Mouse (Mus musculus) heart, embryonic 12.5 days (tissue): ENCODE results near the gene Syt2. TPM values are rescaled to one million over a fixed set of nuclear protein-coding genes. Genes with fewer than 3 reads are reported as not detected.

Experiments
- ATAC-seq: fragments of 200-750 bp; cut with Nextera tagmentation; 2 replicates; pipeline ENCODE4 v1.8.0; 2017; ENCODE audit warnings: moderate TSS enrichment, moderate library complexity; ENCODE audit not compliant: insufficient number of reproducible peaks, low FRiP score
- H3K27ac ChIP-seq: fragments of 300-500 bp; sonication (generic); 2 replicates; pipeline ENCODE4 v1.5.1; 2016; ENCODE audit warnings: mild to moderate bottlenecking, moderate library complexity; ENCODE audit not compliant: poor library complexity, severe bottlenecking
- H3K27me3 ChIP-seq: fragments of 300-500 bp; sonication (generic); replicated peaks from 2 replicates; pipeline ENCODE4 v1.6.1; 2016; ENCODE audit warnings: mild to moderate bottlenecking, moderate library complexity
- H3K36me3 ChIP-seq: fragments of 300-500 bp; sonication (generic); 2 replicates; pipeline ENCODE4 v1.6.1; 2016; ENCODE audit warnings: mild to moderate bottlenecking, moderate library complexity
- H3K4me1 ChIP-seq: fragments of 300-500 bp; sonication (generic); replicated peaks from 2 replicates; pipeline ENCODE4 v1.6.1; 2016; ENCODE audit warnings: mild to moderate bottlenecking
- H3K4me2 ChIP-seq: fragments of 300-500 bp; sonication (generic); 2 replicates; pipeline ENCODE4 v1.6.1; 2016; ENCODE audit warnings: mild to moderate bottlenecking, moderate library complexity
- H3K4me3 ChIP-seq: fragments of 300-500 bp; sonication (generic); 2 replicates; pipeline ENCODE4 v1.5.1; 2016; ENCODE audit warnings: mild to moderate bottlenecking
- H3K9ac ChIP-seq: fragments of 300-500 bp; sonication (generic); 2 replicates; pipeline ENCODE4 v1.6.1; 2016; ENCODE audit warnings: mild to moderate bottlenecking, moderate library complexity
- H3K9me3 ChIP-seq: fragments of 300-500 bp; sonication (generic); replicated peaks from 2 replicates; pipeline ENCODE4 v1.6.1; 2016; ENCODE audit warnings: mild to moderate bottlenecking, moderate library complexity
- WGBS: fragments of 180-500 bp; shearing (Covaris S2); methylation state at CpG from one replicate; pipeline ENCODE4 v1.1.7; 2016; 5-methylcytosine and 5-hydroxymethylcytosine counted together
- polyA plus RNA-seq: library from polyadenylated mRNA; unstranded; fragments of >200 nt; fragmentation: Nextera tagmentation; extraction: Ambion mirVana; gene quantifications from 2 replicates; pipeline ENCODE4 v1.2.1, GENCODE M21; 2016

Gene Syt2
- polyA plus RNA-seq, 1 experiment from 2014 or later: 0.23 TPM

GRCm38 (mm10) chr1:134650816-134651215 lies 4.3 kb downstream of the Syt2 start:
- WGBS: 78% methylated on average over 5 of the region's 5 CpGs
- ATAC-seq: no peak
- no peaks in the 10 kb centered on the region for H3K9me3 ChIP-seq
- no peak overlapping the region for H3K27ac ChIP-seq
- peaks cover 23% of the 10 kb centered on the region for H3K4me1 ChIP-seq
- H3K27me3 ChIP-seq: peaks cover 63% of the 10 kb centered on the region
- no peak overlapping the region for H3K4me3 ChIP-seq
- H3K36me3 ChIP-seq: no peaks in the 10 kb centered on the region
- no peak overlapping the region for H3K4me2 ChIP-seq
- H3K9ac ChIP-seq: no peak overlapping the region

- H3K4me3 ChIP-seq: no peak overlapping the region
- no peak overlapping the region for H3K4me2 ChIP-seq
- H3K9ac ChIP-seq: 0 out of 2 replicates have a peak overlapping the region, but pooled peaks have one; percentile 25
- H3K4me1 ChIP-seq: peaks cover 18% of the 10 kb centered on the region
- ATAC-seq: 0 out of 2 replicates have a peak, but pooled peaks have one; percentile 50
- H3K27me3 ChIP-seq: peaks cover 57% of the 10 kb centered on the region
- no peak overlapping the region for H3K27ac ChIP-seq
- H3K9me3 ChIP-seq: no peaks in the 10 kb centered on the region
- 58% methylated on average over 13 of the region's 13 CpGs for WGBS
- no peaks in the 10 kb centered on the region for H3K36me3 ChIP-seq
These were observed 4.9 kb downstream of the Syt2 start for GRCm38 (mm10) chr1:134651268-134651850.

DNA sequence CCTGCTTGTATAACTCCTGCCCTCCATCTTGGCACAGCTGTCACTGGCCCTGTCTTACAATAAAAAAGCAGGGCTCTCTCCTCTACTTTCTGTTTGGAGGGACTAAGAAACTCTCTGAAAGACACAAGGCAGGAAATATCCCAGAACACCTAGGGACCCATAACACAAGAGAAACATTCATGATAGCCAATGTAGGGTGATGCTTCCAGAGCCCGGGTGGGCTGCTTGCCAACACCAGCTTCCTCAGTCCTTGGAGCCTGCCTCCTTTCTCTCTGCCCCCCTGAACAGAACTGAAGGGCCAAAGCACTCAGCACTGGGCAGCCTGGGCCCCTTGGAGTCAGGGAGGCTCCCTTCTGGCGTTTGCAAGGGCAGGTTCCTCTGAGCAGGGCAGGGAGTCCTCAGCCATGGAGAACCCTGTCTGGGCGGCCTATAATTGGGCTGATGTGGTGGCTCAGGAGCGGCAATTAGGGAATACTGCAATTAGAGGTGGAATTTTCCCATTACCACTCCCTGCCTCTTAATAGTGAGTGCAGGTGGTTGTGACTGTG lies 5.4 kb downstream of the Syt2 start:
- no peak overlapping the region for H3K27ac ChIP-seq
- no peaks in the 10 kb centered on the region for H3K9me3 ChIP-seq
- H3K4me3 ChIP-seq: no peak overlapping the region
- ATAC-seq: no peak
- H3K4me2 ChIP-seq: no peak overlapping the region
- WGBS: 45% methylated on average over 4 of the region's 4 CpGs
- 0 out of 2 replicates have a peak overlapping the region, but pooled peaks have one; percentile 25 for H3K9ac ChIP-seq
- peaks cover 58% of the 10 kb centered on the region for H3K27me3 ChIP-seq
- peaks cover 13% of the 10 kb centered on the region for H3K4me1 ChIP-seq
- H3K36me3 ChIP-seq: no peaks in the 10 kb centered on the region

GRCm38 (mm10) chr1:134653603-134654257 lies 7.3 kb downstream of the Syt2 start:
- no peaks in the 10 kb centered on the region for H3K36me3 ChIP-seq
- peaks cover 14% of the 10 kb centered on the region for H3K4me1 ChIP-seq
- no peaks in the 10 kb centered on the region for H3K9me3 ChIP-seq
- peaks cover 47% of the 10 kb centered on the region for H3K27me3 ChIP-seq
- H3K27ac ChIP-seq: no peak overlapping the region
- H3K4me2 ChIP-seq: no peak overlapping the region
- no peak overlapping the region for H3K9ac ChIP-seq
- no peak for ATAC-seq
- no peak overlapping the region for H3K4me3 ChIP-seq
- 20% methylated on average over 10 of the region's 10 CpGs for WGBS

- 36% methylated on average over 7 of the region's 7 CpGs for WGBS
These were observed 12.4 kb downstream of the Syt2 start for GRCm38 (mm10) chr1:134658841-134659240.

DNA sequence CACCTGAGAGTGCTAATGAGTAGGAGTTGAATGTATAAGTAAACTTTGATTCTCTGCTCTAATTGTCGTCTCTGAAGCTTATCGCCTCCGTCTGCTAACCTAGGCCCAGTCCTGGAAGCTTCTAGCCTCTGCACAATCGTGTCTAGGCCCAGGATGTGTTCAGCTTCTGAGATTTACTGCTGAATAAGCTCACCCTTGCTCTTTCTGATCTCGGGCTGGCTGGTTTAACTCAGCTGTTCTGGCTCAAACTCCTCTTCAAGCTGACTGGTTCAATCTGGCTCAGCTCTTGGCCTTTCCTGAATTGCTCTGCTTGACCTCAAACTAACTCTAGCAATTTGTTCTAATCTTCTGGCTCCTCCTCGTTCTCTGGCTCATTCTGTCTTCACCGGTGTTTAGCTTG lies 13.7 kb downstream of the Syt2 start:
- no peak overlapping the region for H3K27ac ChIP-seq
- no peak for ATAC-seq
- no peaks in the 10 kb centered on the region for H3K36me3 ChIP-seq
- H3K9me3 ChIP-seq: no peaks in the 10 kb centered on the region
- no peak overlapping the region for H3K4me2 ChIP-seq
- H3K9ac ChIP-seq: no peak overlapping the region
- peaks cover 20% of the 10 kb centered on the region; the same call in 1 of the 2 replicates for H3K27me3 ChIP-seq
- 64% methylated on average over 7 of the region's 7 CpGs for WGBS
- H3K4me1 ChIP-seq: peaks cover 13% of the 10 kb centered on the region
- H3K4me3 ChIP-seq: no peak overlapping the region

More at GRCm38 (mm10) chr1:134658841-134659240, 12.4 kb downstream of the Syt2 start:
- Histone ChIP-seq H3K9ac (no peak overlapping the region), H3K4me2 (no peak overlapping the region), H3K9me3 (no peaks in the 10 kb centered on the region), H3K4me3 (no peak overlapping the region), H3K4me1 (peaks cover 13% of the 10 kb centered on the region), H3K27ac (no peak overlapping the region), H3K27me3 (peaks cover 27% of the 10 kb centered on the region), H3K36me3 (no peaks in the 10 kb centered on the region)
- ATAC-seq: no peak

DNA sequence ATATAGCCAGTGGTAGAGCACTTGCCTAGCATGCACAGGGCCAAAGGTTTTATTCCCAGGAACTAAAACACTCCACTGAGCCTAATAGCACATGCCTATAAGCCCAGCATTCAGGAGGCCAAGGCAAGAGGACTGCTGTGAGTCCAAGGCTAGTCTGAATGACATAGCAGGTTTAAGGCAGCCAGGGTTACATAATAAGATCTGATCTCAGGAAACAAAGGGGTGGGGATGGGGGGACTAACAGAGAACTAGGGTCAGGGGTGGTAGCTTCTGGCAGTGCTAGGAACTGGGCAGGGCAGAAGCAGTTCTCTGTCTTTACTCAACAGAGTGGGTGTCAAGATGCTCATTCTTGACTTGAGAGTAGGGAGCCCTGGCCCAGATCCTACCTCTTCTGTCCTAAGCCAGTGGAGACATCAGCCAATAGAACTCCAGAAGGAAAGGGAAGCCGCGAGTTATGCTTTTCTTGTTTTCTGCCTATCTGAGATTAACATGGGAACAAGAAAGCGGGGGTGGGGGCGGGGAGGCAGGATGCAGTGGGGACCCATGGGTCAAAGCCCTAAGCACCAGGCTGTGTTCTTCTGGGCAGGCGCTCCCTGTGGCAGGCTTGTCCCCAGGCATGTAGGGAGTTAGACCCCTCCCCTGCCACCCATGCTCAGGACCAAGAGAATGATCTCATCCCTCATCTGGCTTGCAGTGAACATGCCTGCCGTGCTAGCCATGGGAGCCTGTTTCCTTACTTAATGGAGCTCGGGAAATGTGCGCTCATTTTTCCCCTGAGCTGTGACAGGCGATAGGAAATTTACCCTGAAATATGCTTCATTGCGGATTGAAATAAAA lies 25.0 kb downstream of the Syt2 start:
- H3K27ac ChIP-seq: no peak overlapping the region
- 71% methylated on average over 10 of the region's 10 CpGs for WGBS
- H3K9ac ChIP-seq: no peak overlapping the region
- H3K4me1 ChIP-seq: peaks cover 6% of the 10 kb centered on the region; the same call in 1 of the 2 replicates
- H3K4me3 ChIP-seq: no peak overlapping the region
- H3K4me2 ChIP-seq: no peak overlapping the region
- peaks cover 34% of the 10 kb centered on the region for H3K27me3 ChIP-seq
- 0 out of 2 replicates have a peak, but pooled peaks cover 6% of the 10 kb centered on the region for H3K9me3 ChIP-seq
- H3K36me3 ChIP-seq: no peaks in the 10 kb centered on the region
- no peak for ATAC-seq

DNA sequence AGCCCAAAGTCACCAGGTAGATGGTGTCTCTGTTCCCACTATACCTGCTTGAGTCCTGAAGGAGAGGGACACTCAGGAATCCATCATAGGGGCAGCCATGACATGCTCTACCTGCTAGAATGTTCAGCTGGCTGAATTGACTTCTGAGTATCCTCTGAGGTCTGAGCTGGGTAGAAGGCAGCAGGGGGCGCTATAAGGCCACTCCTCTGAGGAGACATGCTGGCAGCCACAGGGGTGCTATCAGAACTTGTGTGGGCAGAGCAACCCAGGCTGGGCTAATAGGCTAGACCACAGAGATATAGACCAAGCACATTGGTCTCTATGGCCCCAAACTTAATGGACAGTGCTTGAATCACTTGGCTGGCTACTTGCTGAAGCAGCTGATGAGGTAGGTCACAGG lies 27.8 kb downstream of the Syt2 start:
- WGBS: 0% methylated on average over 1 of the region's 1 CpGs
- Histone ChIP-seq H3K4me3 (no peak overlapping the region), H3K4me2 (no peak overlapping the region), H3K27me3 (peaks cover 41% of the 10 kb centered on the region), H3K9ac (no peak overlapping the region), H3K36me3 (no peaks in the 10 kb centered on the region), H3K27ac (no peak overlapping the region), H3K9me3 (no peaks in the 10 kb centered on the region), H3K4me1 (peaks cover 10% of the 10 kb centered on the region; the same call in 1 of the 2 replicates)
- no peak for ATAC-seq

- H3K27ac ChIP-seq: no peak overlapping the region
- WGBS: 65% methylated on average over 4 of the region's 4 CpGs
- no peak overlapping the region for H3K9ac ChIP-seq
- ATAC-seq: no peak
- H3K4me2 ChIP-seq: no peak overlapping the region
- H3K27me3 ChIP-seq: peaks cover 48% of the 10 kb centered on the region
- no peak overlapping the region for H3K4me3 ChIP-seq
- H3K4me1 ChIP-seq: peaks cover 10% of the 10 kb centered on the region; the same call in 1 of the 2 replicates
- H3K9me3 ChIP-seq: no peaks in the 10 kb centered on the region
- H3K36me3 ChIP-seq: no peaks in the 10 kb centered on the region
These were observed 33.0 kb downstream of the Syt2 start for GRCm38 (mm10) chr1:134679445-134679844.

- 15% methylated on average over 6 of the region's 6 CpGs for WGBS
- H3K36me3 ChIP-seq: no peaks in the 10 kb centered on the region
- no peak overlapping the region for H3K27ac ChIP-seq
- no peak for ATAC-seq
- H3K4me3 ChIP-seq: no peak overlapping the region
- no peak overlapping the region for H3K4me2 ChIP-seq
- H3K27me3 ChIP-seq: peaks cover 38% of the 10 kb centered on the region
- H3K9me3 ChIP-seq: no peaks in the 10 kb centered on the region
- H3K9ac ChIP-seq: no peak overlapping the region
- H3K4me1 ChIP-seq: peaks cover 10% of the 10 kb centered on the region; the same call in 1 of the 2 replicates
These were observed 34.1 kb downstream of the Syt2 start for GRCm38 (mm10) chr1:134680617-134681016.

DNA sequence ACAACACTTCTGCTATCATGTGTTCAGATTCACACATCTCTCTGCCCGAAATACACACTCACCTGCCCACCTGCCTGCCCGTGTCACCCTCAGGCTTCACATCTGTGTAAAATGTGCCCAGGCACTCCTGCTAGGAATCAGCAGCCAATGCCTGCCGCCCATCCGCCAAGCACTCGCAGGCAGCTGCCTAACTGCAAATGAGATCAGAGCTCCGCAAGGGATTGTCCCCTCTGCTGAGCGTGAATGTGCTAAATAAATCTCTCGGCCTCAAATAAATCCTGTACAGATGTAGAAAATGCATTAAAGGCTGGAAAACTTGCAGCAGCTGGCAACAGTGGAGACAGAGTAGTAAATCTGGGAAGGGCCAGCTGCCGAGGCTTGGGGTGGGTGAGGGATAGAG lies 36.0 kb downstream of the Syt2 start:
- Histone ChIP-seq H3K4me2 (no peak overlapping the region), H3K27me3 (peaks cover 34% of the 10 kb centered on the region), H3K4me3 (no peak overlapping the region), H3K9ac (no peak overlapping the region), H3K27ac (no peak overlapping the region), H3K9me3 (no peaks in the 10 kb centered on the region), H3K36me3 (no peaks in the 10 kb centered on the region), H3K4me1 (no peaks in the 10 kb centered on the region)
- ATAC-seq: no peak
- 31% methylated on average over 9 of the region's 9 CpGs for WGBS
